Mouse (Mus musculus): ENCODE measurements around the gene Sox13.
A peak's percentile ranks its signal among the peaks of the same experiment; 100 is the strongest.

The Sox13 gene

GRCm38 (mm10) chr1:133423543-133424480 lies at the start of gene Sox13:
Gene Sox13, minus strand, starts transcription at chr1:133424377.
- DNase-seq (ENCODE audit: low spot score in 2 of 2), result peak; percentile 57 to 65

DNA sequence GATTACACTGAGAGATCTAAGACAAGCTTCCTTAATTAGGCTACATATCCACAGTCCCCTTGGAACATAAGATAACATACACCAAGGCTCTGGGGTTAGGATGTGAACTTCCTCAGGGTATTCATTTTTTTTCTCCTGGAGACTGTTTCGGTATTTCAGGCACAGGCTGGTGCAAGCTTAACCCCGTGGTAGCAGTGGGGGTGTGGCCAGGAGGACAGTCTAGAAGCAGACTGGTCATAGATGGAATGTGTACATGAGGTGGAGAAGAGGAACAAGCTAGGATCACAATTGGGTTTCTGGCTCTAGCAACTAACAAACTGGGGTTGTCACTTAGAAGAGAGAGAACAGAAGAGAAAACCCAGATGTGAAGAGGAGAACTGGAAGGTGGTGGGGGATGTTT lies 47.4 kb upstream of the Sox13 start:
- no peak for DNase-seq (ENCODE audit: low spot score in 2 of 2)

GRCm38 (mm10) chr1:133471086-133471485 lies 46.9 kb upstream of the Sox13 start:
- DNase-seq (ENCODE audit: low spot score in 2 of 2), result no peak

GRCm38 (mm10) chr1:133470242-133471025 lies 46.3 kb upstream of the Sox13 start:
- no peak for DNase-seq (ENCODE audit: low spot score in 2 of 2)

DNA sequence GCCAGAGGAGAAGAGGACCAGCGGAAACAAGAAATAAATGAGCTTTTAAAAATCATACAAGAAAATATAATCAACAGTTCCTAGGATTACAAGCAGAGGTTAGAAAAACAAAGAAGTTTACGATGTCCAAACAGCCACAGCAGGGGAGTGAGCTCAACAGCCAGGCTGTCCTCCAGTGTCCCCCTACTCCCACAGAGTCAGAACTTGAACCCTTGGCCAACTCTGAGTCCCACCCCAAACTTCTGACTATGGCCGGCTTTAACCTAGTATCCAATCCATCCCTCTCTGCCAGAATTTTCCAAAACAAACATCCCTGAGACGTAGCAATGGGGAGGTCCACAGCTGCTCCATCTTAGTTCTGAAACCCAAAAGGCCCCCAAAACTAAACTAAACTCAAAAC lies 45.0 kb upstream of the Sox13 start:
- DNase-seq (ENCODE audit: low spot score in 2 of 2), result no peak

DNA sequence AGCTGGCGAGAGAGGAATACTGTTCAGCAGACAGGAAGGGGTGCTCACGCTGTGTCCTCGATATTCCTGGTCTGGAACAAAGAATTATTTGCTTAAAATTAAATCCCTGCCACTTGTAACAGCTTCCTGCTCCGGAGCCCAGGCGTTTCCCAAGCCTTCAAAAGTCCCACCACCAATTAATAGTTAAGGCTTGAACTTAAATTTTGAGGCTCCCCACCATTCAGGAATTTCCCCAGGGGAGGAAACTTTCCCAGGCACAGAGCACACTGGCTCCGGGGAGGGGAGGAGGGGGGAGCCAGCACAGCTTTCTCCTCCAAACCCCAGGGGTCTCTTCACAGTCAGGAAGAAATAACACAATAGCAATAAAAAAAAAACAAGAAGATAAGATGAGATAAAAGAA lies 44.6 kb upstream of the Sox13 start:
- no peak for DNase-seq (ENCODE audit: low spot score in 2 of 2)

DNA sequence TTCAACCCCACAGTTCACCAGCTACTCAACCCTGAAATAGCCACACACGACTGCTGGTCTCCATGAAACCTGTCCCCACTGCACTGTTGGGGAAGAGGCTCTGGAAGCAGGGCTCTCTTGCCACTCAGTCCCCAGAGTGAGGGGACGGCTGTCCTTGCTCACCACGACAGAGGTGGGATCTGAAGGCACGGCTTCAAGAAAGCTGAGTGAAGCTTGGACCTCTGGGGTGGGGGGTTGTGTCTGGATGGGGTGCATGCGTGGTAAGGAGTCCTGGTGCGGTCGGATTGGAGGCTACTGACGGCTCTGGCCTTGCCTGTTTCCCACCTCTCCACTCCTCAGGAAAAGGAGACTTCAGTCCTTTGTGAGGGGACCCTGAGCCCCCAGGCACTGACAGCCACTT lies 43.7 kb upstream of the Sox13 start:
- DNase-seq (ENCODE audit: low spot score in 2 of 2), result no peak

DNA sequence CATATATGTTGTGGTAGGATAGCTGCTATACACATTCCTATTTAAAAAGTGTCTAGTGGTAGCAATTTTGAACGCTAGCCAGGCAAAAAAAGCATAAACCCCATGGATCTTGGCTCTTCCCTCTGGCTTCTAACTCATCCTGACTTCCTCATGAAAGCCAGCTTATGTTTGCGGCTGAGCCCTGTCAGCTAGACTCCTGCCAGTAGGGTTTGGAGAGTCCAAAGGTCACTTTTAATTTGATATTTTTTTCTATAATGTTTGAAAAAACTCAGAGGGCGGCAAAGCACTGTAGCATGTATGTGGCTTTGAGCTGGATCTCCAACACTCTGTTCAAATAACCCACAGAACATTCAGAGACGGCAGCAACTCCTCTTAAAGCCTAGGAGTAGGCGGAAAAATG lies 39.0 kb upstream of the Sox13 start:
- DNase-seq (ENCODE audit: low spot score in 2 of 2), result no peak

GRCm38 (mm10) chr1:133460996-133461395 lies 36.8 kb upstream of the Sox13 start:
- no peak for DNase-seq (ENCODE audit: low spot score in 2 of 2)

- no peak for DNase-seq (ENCODE audit: low spot score in 2 of 2)
These were observed 31.9 kb upstream of the Sox13 start for GRCm38 (mm10) chr1:133456097-133456496.

DNA sequence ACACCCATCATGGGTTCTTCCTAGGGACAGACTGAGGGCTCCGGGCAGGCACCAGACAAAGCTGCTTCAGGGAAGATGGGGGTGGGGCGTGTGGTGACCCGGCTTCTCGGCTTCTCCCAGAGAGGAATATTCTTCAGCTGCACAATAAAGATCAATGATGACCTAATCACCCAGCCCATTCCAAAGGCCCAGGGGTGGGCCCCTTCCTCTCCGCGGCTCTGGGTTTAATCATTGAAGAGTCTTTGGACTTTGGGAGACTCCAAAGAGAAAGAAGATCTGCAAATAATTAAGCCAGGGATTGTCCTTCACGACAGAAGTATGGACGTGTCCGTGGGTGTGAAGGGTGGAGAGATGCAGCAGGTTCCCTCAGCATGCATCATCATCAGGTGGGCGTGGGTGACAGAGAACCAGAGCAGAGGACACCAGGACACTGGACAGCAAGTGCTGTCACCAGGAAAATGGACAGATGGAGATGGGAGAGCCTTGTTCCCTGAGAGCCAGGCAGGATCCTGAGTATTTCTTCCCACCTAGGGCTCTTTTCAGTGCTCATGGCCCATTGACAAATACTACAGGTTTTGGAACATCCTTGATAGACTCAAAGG lies 28.5 kb upstream of the Sox13 start:
- no peak for DNase-seq (ENCODE audit: low spot score in 2 of 2)

DNA sequence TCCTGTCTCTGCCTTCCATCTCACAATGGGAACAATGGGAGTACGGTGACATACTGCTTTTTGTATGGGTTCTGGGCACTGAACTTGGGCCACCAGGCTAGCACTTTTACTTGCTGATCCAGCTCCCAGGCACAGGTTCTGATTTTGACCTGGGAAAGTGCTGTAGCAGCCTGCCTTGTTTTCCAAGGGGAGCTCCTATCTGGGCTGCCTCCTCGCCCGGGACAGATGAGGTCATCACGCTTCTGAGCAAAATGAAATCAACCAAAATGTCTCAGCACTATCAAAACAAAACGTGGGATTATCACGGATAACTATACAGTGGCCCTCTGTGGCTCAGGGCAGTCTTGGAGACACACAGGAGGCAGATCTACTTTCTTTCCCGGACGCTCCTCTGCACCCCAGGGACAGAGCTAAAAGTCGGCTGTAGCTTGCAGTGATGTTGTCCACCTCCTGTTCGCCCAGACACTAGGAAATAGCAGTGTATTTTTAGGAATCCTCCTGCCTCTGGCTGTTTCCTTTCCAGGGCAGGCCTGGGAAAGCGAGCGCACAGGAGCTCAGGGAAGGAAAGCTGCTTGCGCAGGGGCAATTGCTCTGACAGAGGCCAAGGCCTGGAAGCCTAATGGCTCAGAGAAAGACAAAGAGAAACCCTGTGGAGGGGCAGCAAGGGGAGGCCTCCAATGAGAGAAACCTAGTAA lies 27.8 kb upstream of the Sox13 start:
- DNase-seq (ENCODE audit: low spot score in 2 of 2), result no peak

DNA sequence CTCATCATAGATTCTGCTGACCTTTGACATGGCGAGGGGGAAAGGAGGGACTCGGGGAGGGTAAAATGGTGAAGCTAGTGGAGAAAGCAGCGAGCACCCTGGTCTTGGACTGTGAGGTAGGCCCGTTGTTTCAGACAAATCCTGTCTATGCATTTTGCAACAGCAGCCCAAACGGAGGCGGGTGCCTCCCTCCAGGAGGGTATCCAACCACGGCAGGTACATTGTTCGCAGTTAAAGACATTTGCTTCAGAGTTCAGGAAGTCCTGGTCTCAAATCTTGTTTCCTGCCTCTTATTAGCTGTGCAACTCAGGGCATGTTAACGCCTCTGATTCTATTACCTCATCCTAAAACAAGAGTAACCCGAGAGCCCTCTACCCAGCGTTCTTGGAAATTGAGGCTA lies 26.8 kb upstream of the Sox13 start:
- no peak for DNase-seq (ENCODE audit: low spot score in 2 of 2)

- no peak for DNase-seq (ENCODE audit: low spot score in 2 of 2)
These were observed 24.3 kb upstream of the Sox13 start for GRCm38 (mm10) chr1:133448351-133448931.

DNA sequence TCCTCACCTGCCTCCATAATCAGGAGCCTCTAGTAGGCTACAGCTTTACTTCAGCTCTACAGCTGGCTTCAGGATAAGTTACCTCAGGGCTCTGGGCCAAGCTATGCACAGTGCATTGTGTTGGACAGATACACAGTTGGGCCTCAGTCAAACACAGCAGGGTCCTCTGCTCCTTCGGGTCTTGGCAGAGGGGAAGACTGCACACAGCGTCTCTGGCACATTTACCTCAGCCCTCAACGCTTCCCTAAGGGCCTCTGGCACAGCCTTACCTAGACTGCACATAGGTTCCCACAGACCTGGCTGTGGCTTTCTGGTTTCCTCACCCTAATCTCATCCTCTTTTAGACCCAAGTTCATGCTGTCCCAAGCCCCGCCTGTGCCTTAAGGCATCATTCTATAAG lies 22.1 kb upstream of the Sox13 start:
- DNase-seq (ENCODE audit: low spot score in 2 of 2), result no peak

DNA sequence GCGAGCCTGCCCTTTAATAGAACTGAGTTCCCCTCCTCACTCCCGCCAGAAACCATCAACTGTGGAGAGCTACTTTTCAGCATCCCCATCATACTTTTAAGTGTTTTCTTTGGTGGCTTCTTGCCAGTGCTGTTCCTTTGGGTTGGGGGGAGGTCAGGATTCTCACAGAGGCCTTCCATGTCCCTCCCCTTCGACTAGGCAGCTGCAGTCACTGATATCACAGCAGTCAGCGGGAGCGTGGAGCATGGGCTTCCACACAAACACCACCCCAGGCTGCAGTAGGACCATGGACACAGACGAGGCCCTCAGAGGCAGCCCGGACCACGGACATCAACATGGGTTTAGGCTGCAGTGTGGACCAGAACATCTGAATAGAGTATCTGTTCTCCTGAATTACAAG lies 20.1 kb upstream of the Sox13 start:
- DNase-seq (ENCODE audit: low spot score in 2 of 2), result no peak

- DNase-seq (ENCODE audit: low spot score in 2 of 2), result no peak
These were observed 13.9 kb upstream of the Sox13 start for GRCm38 (mm10) chr1:133437916-133438683.

GRCm38 (mm10) chr1:133434756-133435112 lies 10.6 kb upstream of the Sox13 start:
- DNase-seq (ENCODE audit: low spot score in 2 of 2), result no peak

GRCm38 (mm10) chr1:133434018-133434755 lies 10.0 kb upstream of the Sox13 start:
- DNase-seq (ENCODE audit: low spot score in 2 of 2), result peak; percentile 68 to 71

DNA sequence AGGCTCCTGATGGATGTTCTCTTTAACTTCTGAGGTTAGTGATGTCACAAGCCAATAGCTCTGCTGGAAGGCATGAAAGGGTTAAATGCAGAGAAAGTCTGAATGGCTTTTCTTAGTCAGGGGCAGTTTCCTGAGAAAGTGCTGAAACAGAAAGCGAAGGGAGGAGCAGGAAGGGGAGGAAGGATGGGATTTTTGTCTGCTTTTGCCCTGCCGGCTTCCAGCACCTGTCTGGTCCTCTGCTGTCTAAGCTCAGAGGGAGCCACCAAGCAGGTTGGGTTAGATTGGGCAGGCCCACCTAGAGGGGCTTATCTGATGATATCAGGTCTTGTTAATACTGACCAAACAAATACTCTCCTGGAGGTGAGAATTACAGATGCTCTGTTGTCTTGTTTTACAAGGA lies 8.4 kb upstream of the Sox13 start:
- no peak for DNase-seq (ENCODE audit: low spot score in 2 of 2)
